Mouse (Mus musculus): Measurements from ENCODE around the gene Cstl1. TPM values are rescaled to one million over a fixed set of nuclear protein-coding genes. Genes with fewer than 3 reads are reported as not detected.

Gene Cstl1
- not detected in 2 replicates for polyA plus RNA-seq (2012; ENCODE audit: insufficient read depth, insufficient read length, missing spikeins)

DNA sequence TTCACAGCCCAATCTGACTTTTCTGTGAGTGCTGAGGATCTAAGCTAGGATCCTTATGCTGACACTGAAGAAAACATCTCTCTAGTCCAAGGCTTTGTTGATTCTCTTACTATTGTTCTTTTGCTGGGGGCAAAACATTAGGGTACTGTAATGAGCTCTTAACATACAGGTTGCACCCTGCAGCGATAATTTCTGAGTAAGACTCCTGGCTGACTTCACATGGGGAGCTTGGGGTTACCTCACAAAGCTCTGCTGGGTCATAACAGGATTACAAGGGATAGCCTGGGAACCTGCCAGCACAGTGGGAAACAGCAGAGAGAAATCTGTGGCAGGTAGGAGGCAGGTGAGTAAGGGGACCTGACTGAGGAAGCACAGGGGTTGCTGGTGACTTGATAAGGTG is at the start of gene Cstl1:
Cstl1 (plus strand) TSS at position 301 of the 400 bp plus-strand sequence.
- Histone ChIP-seq H3K4me3 (ENCODE audit: insufficient read depth, low read depth, low read length) (no peak within 1 kb of the TSS), H3K27ac (replicated peaks; ENCODE audit: low read depth, low read length) (no peak within 1 kb of the TSS), H3K4me1 (ENCODE audit: control insufficient read depth, insufficient read depth, insufficient read length, low read length) (no peaks in the 10 kb centered on the region)

DNA sequence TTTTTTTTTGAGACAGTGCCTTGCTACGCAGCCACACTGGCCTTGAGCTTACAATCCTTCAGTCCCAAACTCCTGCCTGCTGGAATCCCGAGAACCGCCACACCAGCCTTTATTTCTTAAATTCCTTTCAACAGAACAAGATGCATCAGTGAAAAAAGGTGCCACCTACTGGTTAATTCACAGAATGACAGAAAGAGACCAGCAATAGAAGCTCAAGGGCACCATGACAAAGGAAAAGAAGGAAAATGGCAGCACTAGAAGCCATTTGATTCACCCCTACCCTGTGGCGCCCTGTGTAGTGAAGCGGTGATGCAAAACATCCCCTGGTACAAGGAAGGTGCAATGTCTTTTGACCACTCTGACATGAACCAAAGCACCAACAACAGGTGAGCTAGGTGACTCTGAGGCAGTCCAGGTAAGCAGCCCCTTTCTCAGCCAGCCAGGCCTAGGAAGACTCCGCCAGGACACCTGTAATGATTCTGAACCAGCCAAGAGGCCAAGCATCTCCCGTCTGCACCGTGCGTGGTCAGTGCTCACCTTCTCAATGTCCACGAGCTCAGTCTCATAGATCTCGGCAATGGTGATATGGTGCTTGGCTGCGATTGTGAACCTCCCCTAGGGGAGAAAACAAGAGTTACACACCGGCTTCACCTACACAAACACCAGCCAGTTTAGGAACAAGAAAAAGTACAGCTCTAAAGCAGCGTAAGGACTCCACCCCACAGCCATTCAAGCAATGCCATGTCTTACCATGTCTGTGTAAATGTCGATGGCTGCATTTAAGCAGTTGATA is 43.6 kb upstream of the Cstl1 start:
- no peak overlapping the region for H3K4me3 ChIP-seq (ENCODE audit: insufficient read depth, low read depth, low read length)
- H3K27ac ChIP-seq (replicated peaks; ENCODE audit: low read depth, low read length): no peak overlapping the region
- H3K4me1 ChIP-seq (ENCODE audit: control insufficient read depth, insufficient read depth, insufficient read length, low read length): no peaks in the 10 kb centered on the region

DNA sequence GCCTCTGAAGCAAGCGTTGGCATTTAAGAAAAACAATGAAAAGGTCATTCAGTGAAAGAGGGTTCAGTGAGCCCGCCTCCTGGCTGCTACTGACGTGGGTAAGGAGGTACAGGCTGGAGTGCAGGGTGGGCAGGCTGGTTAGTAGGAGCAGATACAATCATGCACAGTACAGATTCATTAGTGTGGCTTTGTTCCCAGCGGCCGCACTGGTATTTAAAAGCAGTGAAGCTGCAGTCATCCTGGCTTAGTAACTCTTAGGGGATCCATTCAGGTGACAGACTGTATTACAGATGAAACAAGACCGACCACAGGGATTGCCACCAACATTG is 43.0 kb upstream of the Cstl1 start:
- no peak overlapping the region for H3K27ac ChIP-seq (replicated peaks; ENCODE audit: low read depth, low read length)
- H3K4me3 ChIP-seq (ENCODE audit: insufficient read depth, low read depth, low read length): no peak overlapping the region
- no peaks in the 10 kb centered on the region for H3K4me1 ChIP-seq (ENCODE audit: control insufficient read depth, insufficient read depth, insufficient read length, low read length)

DNA sequence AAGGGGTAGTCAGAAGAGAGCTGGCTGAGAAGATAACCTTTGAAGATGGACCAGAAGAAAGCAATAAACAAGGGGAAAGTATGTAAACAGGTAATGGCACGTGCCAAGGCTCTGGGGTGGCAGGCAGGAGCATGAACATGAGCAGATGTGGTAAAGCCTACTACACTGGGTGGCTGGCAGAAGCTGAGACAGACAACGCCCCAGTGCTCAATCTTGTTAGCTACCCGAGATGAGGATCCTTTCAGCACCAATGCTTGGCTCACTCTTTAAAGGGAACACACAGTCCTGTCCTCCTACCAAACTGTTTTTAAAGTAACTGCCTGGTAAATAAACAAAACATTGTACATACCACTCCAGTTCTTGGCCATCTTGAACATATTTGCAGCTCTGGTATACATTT is 37.8 kb upstream of the Cstl1 start:
- Histone ChIP-seq H3K4me1 (ENCODE audit: control insufficient read depth, insufficient read depth, insufficient read length, low read length) (no peaks in the 10 kb centered on the region), H3K27ac (replicated peaks; ENCODE audit: low read depth, low read length) (no peak overlapping the region), H3K4me3 (ENCODE audit: insufficient read depth, low read depth, low read length) (no peak overlapping the region)

DNA sequence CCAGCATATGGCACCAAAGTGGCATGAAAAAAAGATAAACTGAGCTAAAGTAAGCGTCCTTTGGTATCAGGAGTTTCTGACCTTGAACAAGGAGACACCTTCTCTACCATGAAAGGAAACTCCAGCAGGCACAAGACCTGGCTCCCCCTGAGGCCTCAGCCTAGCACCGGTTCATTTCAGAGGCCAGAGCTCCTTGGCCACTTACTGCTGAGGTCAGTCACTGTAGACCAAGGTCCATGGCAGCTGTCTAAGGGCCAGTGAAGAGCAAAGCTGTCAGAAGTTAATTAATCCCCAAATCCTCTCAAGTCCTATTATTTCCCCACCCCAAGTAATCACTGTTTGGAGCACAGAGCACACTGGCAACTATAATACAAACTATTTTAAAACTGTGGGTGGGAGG is 33.1 kb upstream of the Cstl1 start:
- Histone ChIP-seq H3K27ac (replicated peaks; ENCODE audit: low read depth, low read length) (no peak overlapping the region), H3K4me1 (ENCODE audit: control insufficient read depth, insufficient read depth, insufficient read length, low read length) (no peaks in the 10 kb centered on the region), H3K4me3 (ENCODE audit: insufficient read depth, low read depth, low read length) (no peak overlapping the region)

DNA sequence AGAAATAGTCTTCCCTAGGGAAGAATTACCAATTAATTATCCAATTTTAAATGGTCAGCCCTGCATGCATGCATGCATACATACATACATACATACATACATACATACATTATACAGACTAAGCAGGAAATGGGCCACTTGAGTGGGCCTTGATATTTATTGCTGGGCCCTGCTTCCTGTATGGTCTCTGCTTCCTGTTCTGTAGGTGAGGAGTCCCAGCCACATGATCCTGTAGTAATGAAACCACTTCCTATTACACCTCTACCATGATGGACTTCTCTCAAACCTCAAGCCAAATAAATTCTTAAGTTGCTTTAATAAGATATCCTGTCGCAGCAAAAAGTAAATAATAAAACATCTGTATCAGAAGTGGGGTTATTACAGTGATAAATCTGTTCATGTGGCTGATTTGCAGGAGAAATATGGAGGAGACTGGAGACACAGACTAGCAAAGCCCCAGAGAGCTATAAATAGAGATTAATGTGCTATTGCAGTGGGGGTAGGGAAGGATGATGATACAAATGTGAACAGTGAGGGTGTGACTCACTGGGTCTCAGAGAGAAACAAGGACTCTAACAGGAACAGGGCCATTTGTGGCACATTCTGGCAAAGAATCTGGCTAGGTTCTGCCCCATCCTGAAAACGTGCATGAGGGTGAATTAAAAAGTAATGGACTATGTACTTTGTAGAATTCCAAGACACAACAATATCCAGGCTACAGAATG is 30.7 kb upstream of the Cstl1 start:
- Histone ChIP-seq H3K4me1 (ENCODE audit: control insufficient read depth, insufficient read depth, insufficient read length, low read length) (peaks cover 4% of the 10 kb centered on the region; the same call in 1 of the 2 replicates), H3K4me3 (ENCODE audit: insufficient read depth, low read depth, low read length) (no peak overlapping the region), H3K27ac (replicated peaks; ENCODE audit: low read depth, low read length) (no peak overlapping the region)

DNA sequence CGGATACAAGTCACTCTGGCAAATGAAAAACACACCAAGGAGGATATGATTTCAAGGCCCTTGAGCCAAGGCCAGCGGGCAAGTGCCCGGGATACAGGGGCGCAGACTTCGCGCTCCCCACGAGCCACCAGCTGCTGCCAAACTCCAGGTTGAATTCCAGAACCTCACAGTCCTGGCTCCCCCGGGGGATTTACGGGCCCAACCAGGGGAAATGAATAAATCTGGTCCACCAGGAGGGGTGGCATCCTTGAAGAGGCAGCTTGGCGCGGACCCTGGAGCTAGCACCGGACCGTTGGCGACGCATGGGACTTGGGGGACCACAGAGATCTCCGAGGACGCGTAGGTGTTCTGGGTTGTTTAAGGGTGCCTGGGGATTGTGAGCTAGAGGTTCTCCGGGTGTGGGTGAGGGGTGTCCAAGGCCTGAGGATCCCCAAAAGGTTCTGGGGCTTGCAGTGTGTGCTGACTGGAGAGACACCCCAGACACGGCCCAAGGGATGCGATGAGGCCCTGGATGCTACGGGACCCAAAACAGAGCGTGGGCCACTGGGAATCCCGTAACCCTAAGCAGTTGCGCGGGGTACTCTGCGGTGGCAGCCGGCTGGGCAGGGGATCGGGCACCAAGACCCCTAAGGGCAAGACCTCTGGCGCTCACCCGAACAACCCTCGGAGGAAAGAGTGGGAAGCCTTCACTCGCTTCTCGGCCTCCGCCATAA is 18.4 kb upstream of the Cstl1 start:
- Histone ChIP-seq H3K27ac (replicated peaks; ENCODE audit: low read depth, low read length) (no peak overlapping the region), H3K4me1 (ENCODE audit: control insufficient read depth, insufficient read depth, insufficient read length, low read length) (no peaks in the 10 kb centered on the region), H3K4me3 (ENCODE audit: insufficient read depth, low read depth, low read length) (peak overlapping the region; percentile 94)

DNA sequence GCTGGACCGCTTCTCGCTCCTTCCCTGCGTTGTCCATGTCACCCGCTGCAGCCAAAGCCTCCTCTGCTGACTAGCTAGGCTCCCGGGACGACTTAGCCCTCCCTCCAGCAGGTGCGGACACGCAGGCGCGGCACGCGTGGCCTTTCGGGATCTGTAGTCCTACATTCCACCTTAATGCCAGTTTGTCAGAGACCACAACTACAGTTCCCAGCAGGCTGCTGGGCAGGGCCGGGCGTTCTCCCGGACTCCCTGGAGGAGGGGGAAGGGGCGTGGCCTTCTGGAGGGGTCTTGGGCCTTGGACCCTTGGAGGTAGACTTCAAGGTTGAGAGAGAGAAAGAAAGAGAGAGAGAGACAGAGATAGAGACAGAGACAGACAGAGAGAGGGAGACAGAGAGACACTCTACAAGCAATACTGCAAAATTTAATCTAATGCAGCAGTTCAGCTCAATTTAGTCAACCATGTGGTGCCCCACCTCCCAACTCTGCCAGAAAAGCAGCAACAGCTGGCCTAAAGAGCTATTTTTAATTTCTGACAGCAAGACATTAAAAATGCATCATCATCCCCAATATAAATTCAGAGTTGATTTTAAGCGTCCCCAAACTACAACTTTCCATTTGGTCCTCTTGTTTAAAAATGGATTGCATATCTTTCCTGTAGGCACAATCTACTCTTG is 17.7 kb upstream of the Cstl1 start, which contains the start of gene Napb:
Napb (minus strand) TSS at position 141 of the 674 bp plus-strand sequence.
- no peaks in the 10 kb centered on the region for H3K4me1 ChIP-seq (ENCODE audit: control insufficient read depth, insufficient read depth, insufficient read length, low read length)
- H3K27ac ChIP-seq (replicated peaks; ENCODE audit: low read depth, low read length): no peak within 1 kb of the TSS

DNA sequence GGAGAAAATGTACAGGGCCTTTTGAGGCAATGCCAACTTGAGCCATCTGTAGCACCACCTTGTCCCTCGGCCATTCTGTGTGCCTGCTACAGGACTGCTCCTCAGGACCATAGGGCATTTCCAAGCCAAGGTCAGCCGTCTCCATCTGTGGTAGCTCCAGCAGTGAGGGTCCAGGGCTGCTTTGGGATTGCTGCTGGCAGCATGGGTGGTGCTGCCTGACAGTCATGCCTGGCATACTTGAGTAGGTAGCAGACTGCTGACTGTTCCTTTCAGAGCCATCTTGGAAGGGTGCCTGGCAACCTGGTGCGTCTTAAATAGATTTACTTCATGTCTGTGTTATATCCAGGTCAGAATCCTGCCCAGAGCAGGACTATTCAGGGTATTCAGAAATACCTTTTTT is 7.2 kb upstream of the Cstl1 start:
- H3K27ac ChIP-seq (replicated peaks; ENCODE audit: low read depth, low read length): no peak overlapping the region
- H3K4me1 ChIP-seq (ENCODE audit: control insufficient read depth, insufficient read depth, insufficient read length, low read length): no peaks in the 10 kb centered on the region
- no peak overlapping the region for H3K4me3 ChIP-seq (ENCODE audit: insufficient read depth, low read depth, low read length)

More for the DNA sequence above, 17.7 kb upstream of the Cstl1 start, which contains the start of gene Napb:
- peak within 1 kb of the TSS; percentile 94 for H3K4me3 ChIP-seq (ENCODE audit: insufficient read depth, low read depth, low read length)

DNA sequence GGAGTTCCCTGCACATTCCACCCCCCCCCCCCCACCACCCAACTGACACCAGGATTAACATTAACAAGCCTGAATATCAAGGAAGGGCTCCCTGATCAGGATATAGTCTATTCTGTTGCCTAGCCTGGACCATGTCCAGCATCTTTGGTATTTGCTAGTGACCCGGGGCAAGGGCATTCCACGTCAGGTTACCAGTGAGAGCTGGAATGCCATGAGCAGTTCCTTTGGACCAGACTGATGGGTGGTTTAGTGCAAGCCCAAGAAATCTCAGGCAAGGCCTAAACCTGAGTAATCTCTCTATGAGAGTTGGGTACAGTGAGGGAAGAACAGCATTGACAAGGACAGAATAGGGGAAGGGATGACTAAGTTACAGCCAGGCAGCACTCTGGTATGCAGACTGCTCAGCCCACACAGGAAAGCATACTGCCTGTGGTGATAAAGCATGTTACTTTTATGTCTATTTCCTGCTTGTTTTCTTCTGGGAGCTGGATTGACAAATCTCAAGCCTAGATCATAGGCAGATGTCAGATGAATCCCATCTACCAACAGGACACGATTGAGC is 6.2 kb upstream of the Cstl1 start:
- Histone ChIP-seq H3K4me1 (ENCODE audit: control insufficient read depth, insufficient read depth, insufficient read length, low read length) (no peaks in the 10 kb centered on the region), H3K4me3 (ENCODE audit: insufficient read depth, low read depth, low read length) (no peak overlapping the region), H3K27ac (replicated peaks; ENCODE audit: low read depth, low read length) (no peak overlapping the region)

DNA sequence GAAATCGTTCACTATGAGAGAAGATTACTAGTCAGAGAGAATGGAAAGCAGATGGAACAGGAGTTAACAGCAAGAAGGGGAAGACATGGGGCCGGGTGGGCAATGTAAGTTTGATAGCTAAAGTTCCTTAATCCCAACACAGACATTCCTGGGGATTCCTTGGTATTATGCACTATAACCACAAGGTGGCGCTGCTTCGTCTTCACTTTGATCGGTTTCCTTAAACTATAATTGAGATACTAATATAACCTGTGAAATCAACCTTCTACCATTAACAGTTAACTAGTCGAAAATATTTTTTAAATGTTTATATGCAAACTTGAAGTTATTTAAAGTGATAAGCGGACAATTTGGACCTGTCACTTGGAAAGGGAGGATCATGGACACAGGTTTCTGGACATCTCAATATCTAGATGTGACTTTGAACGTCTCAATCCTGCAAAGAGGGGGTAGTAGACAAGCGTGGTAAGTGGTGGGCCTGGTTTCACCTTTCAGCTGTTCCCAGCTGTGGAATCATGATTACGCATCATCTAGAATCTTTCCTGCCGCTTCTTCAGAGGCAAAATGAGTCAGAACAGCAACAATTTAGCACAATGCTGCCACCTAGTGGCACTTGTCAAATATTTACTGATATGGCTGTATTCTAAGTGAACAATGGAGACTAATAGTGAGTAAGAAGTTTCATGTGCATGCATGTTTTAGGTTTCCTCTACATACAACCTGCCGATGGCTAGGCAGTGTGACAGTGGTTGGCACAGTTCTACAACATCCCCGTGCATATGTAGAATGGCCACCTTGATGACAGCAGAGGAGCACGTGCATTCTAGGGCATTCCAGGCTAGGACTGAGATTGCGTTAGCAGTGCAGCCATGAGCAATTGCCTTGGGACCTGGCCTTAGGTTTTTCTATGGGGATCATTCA is 2.0 kb downstream of the Cstl1 start:
- H3K4me3 ChIP-seq (ENCODE audit: insufficient read depth, low read depth, low read length): peak overlapping the region; percentile 46
- no peaks in the 10 kb centered on the region for H3K4me1 ChIP-seq (ENCODE audit: control insufficient read depth, insufficient read depth, insufficient read length, low read length)
- H3K27ac ChIP-seq (replicated peaks; ENCODE audit: low read depth, low read length): no peak overlapping the region

DNA sequence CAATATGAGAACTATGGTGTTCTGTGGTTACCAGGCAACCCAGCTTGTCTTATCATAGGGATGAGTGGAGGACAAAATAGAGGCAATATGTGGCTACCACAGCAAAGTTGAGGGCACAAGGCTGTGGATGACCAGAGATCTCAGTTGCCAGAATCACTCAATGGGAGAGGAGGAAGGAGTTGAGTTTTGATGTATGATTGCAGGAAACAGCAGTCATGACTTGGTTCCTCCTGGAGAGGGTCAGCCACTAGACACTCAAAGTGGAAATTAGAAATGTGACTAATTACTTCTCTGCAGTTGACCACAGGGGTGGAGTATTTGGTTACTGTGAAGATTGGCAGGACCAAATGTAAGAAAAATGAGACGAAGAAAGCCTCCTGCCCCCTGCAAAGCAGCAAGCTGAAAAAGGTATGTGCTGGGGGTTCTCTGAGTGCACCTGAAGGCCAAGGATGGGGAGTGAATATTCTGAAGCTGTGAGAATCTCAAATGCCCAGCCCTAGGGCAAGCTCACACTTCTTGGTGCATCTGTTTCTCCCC is 4.2 kb downstream of the Cstl1 start:
- H3K27ac ChIP-seq (replicated peaks; ENCODE audit: low read depth, low read length): no peak overlapping the region
- no peak overlapping the region for H3K4me3 ChIP-seq (ENCODE audit: insufficient read depth, low read depth, low read length)
- H3K4me1 ChIP-seq (ENCODE audit: control insufficient read depth, insufficient read depth, insufficient read length, low read length): no peaks in the 10 kb centered on the region

DNA sequence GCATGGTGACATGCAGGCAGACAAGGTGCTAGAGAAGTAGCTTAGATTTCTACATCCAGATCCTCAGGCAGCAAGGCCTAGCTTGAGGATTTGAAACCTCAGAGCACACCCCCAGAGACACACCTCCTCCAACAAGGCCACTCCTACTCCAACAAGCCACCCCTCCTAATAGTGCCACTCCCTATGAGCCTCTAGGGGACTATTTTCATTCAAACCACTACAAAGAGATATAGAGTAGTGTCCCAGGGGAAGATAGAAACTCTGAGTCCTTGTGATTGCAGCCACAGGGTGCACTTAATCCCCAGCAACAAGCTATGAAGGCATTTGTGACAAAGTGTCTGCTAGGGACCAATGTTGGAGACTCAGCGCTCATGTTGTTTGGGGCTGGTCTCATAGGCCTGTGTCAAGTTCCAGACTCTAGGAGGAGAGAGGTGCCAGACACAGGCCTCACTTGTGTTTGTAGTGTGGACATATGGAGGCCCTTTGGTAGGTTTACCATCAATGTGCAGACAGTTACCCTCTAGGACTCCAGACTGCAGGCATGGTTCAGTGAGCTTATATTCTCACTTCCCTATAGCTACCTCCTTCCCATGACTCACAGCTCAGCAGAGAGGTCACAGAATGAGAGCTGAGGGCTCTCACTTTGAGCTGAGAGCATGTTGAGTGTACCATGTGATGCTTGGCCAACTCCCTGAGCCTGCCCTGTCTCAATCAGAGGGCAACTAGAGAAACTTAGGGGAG is 13.7 kb downstream of the Cstl1 start:
- Histone ChIP-seq H3K4me1 (ENCODE audit: control insufficient read depth, insufficient read depth, insufficient read length, low read length) (no peaks in the 10 kb centered on the region), H3K27ac (replicated peaks; ENCODE audit: low read depth, low read length) (no peak overlapping the region), H3K4me3 (ENCODE audit: insufficient read depth, low read depth, low read length) (no peak overlapping the region)

Data from brown adipose tissue, adult 24 weeks (tissue).